Mouse (Mus musculus) monocyte, adult 5-6 weeks (primary cell): ENCODE results near the gene Atpif1. TPM values are rescaled to one million over a fixed set of nuclear protein-coding genes. Genes with fewer than 3 reads are reported as not detected.

Experiments used
- ATAC-seq: fragments of 153-309, 156-312 bp; replicated peaks from 2 replicates; pipeline ENCODE4 v1.8.0; 2017; ENCODE audit warnings: mild to moderate bottlenecking; ENCODE audit not compliant: low TSS enrichment, insufficient number of reproducible peaks, severe bottlenecking, poor library complexity, low FRiP score
- total RNA-seq: library from RNA; stranded (forward); fragments of 200-1000, 200-491, 200-594 nt; gene quantifications from 3 replicates; pipeline ENCODE4 v1.2.3, GENCODE M21; 2017

Gene Atpif1
- 103 to 180 TPM (median 116 TPM) in 3 replicates for total RNA-seq

- ATAC-seq = peak; percentile 89
Measured at GRCm38 (mm10) chr4:132532981-132533916, at the start of gene Atpif1. TSS of gene Atpif1 (minus strand) at chr4:132533659.

- ATAC-seq = no peak
Measured at GRCm38 (mm10) chr4:132574809-132575347, 41.4 kb upstream of the Atpif1 start.

- peak; percentile 59 for ATAC-seq
Measured at GRCm38 (mm10) chr4:132573327-132573726, 39.9 kb upstream of the Atpif1 start.

GRCm38 (mm10) chr4:132571190-132571589, 37.7 kb upstream of the Atpif1 start:
- ATAC-seq = no peak

GRCm38 (mm10) chr4:132569115-132569514, 35.7 kb upstream of the Atpif1 start:
- ATAC-seq = no peak

- ATAC-seq = peak; percentile 82
Measured at GRCm38 (mm10) chr4:132567361-132567779, 33.9 kb upstream of the Atpif1 start.

- ATAC-seq = no peak
Measured at GRCm38 (mm10) chr4:132565089-132565747, 31.8 kb upstream of the Atpif1 start.

GRCm38 (mm10) chr4:132563965-132564364, 30.5 kb upstream of the Atpif1 start, which contains the start of gene Ptafr:
TSS of gene Ptafr (plus strand) at chr4:132564067.
- ATAC-seq = peak; percentile 91

GRCm38 (mm10) chr4:132563261-132563660, 29.8 kb upstream of the Atpif1 start:
- no peak for ATAC-seq

GRCm38 (mm10) chr4:132555550-132555949, 22.1 kb upstream of the Atpif1 start:
- peak; percentile 72 for ATAC-seq

- ATAC-seq = no peak
Measured at GRCm38 (mm10) chr4:132554653-132555052, 21.2 kb upstream of the Atpif1 start.

GRCm38 (mm10) chr4:132554221-132554620, 20.8 kb upstream of the Atpif1 start:
- no peak for ATAC-seq

GRCm38 (mm10) chr4:132545851-132546250, 12.4 kb upstream of the Atpif1 start:
- ATAC-seq = peak; percentile 82

GRCm38 (mm10) chr4:132542724-132543123, 9.3 kb upstream of the Atpif1 start:
- ATAC-seq = no peak

GRCm38 (mm10) chr4:132541413-132541812, 8.0 kb upstream of the Atpif1 start:
- no peak for ATAC-seq

- no peak for ATAC-seq
Measured at GRCm38 (mm10) chr4:132539481-132539880, 6.0 kb upstream of the Atpif1 start.

GRCm38 (mm10) chr4:132535406-132536121, 2.1 kb upstream of the Atpif1 start, which contains the start of gene Dnajc8:
TSS of gene Dnajc8 (plus strand) at chr4:132535550.
- ATAC-seq = peak; percentile 82

GRCm38 (mm10) chr4:132532496-132532895, 963 bp downstream of the Atpif1 start:
- ATAC-seq = no peak
